Mouse (Mus musculus) neural tube, embryonic 12.5 days (tissue): Measurements from ENCODE around the gene Gm3543. TPM values are rescaled to one million over a fixed set of nuclear protein-coding genes. Genes with fewer than 3 reads are reported as not detected.
"Not testable (repeated sequence)": the region's sequence is repeated elsewhere in the genome, so short reads cannot be mapped to it uniquely, and the experiment has no call there.

ENCODE experiments used
- ATAC-seq: fragments of 200-750 bp; cut with Nextera tagmentation; 2 replicates; pipeline ENCODE4 v1.8.0; 2017; ENCODE audit warnings: low read depth, mild to moderate bottlenecking, moderate TSS enrichment, moderate library complexity; ENCODE audit not compliant: low FRiP score
- H3K27ac ChIP-seq: fragments of 300-500 bp; sonication (generic); 2 replicates; pipeline ENCODE4 v1.5.1; 2016
- H3K27me3 ChIP-seq: fragments of 300-500 bp; sonication (generic); replicated peaks from 2 replicates; pipeline ENCODE4 v1.6.1; 2016; ENCODE audit warnings: mild to moderate bottlenecking
- H3K36me3 ChIP-seq: fragments of 300-500 bp; sonication (generic); 2 replicates; pipeline ENCODE4 v1.6.1; 2016; ENCODE audit warnings: mild to moderate bottlenecking
- H3K4me1 ChIP-seq: fragments of 300-500 bp; sonication (generic); 2 replicates; pipeline ENCODE4 v1.6.1; 2016
- H3K4me2 ChIP-seq: fragments of 300-500 bp; sonication (generic); replicated peaks from 2 replicates; pipeline ENCODE4 v1.6.1; 2016; ENCODE audit warnings: mild to moderate bottlenecking
- H3K4me3 ChIP-seq: fragments of 300-500 bp; sonication (generic); 2 replicates; pipeline ENCODE4 v1.5.1; 2016
- H3K9ac ChIP-seq: fragments of 300-500 bp; sonication (generic); 2 replicates; pipeline ENCODE4 v1.6.1; 2016; ENCODE audit warnings: mild to moderate bottlenecking
- H3K9me3 ChIP-seq: fragments of 300-500 bp; sonication (generic); 2 replicates; pipeline ENCODE4 v1.6.1; 2016; ENCODE audit warnings: mild to moderate bottlenecking
- WGBS: fragments of 180-500 bp; shearing (Covaris S2); methylation state at CpG from one replicate; pipeline ENCODE4 v1.1.7; 2016; 5-methylcytosine and 5-hydroxymethylcytosine counted together
- polyA plus RNA-seq: library from polyadenylated mRNA; unstranded; fragments of >200 nt; fragmentation: Nextera tagmentation; extraction: Ambion mirVana; gene quantifications from 2 replicates; pipeline ENCODE4 v1.2.1, GENCODE M21; 2016

Gm3543 gene
- polyA plus RNA-seq: not detected in 2 replicates

- H3K36me3 ChIP-seq, H3K4me1 ChIP-seq, H3K4me3 ChIP-seq, H3K9me3 ChIP-seq, H3K9ac ChIP-seq, H3K27ac ChIP-seq, ATAC-seq, H3K4me2 ChIP-seq, H3K27me3 ChIP-seq: not testable (repeated sequence)
- 92% methylated on average over 1 of the region's 1 CpGs for WGBS
Observed at GRCm38 (mm10) chr14:41983225-41983624, at the start of gene Gm3543. TSS of gene Gm3543 (minus strand) at chr14:41983325.

GRCm38 (mm10) chr14:41968596-41968995, 14.5 kb downstream of the Gm3543 start:
- not testable (repeated sequence) for H3K27ac ChIP-seq, H3K36me3 ChIP-seq, ATAC-seq, H3K9me3 ChIP-seq, H3K4me2 ChIP-seq, H3K4me1 ChIP-seq, H3K9ac ChIP-seq, H3K27me3 ChIP-seq, H3K4me3 ChIP-seq
- WGBS: 80% methylated on average over 3 of the region's 3 CpGs

- not testable (repeated sequence) for ATAC-seq, H3K4me2 ChIP-seq, H3K27ac ChIP-seq, H3K27me3 ChIP-seq, H3K4me3 ChIP-seq, H3K9ac ChIP-seq, H3K4me1 ChIP-seq, H3K36me3 ChIP-seq, H3K9me3 ChIP-seq
- 83% methylated on average over 1 of the region's 1 CpGs for WGBS
Observed at GRCm38 (mm10) chr14:41967827-41968226, 15.3 kb downstream of the Gm3543 start, which contains the start of gene Gm6401. TSS of gene Gm6401 (minus strand) at chr14:41967927.

GRCm38 (mm10) chr14:41964095-41964494, 19.0 kb downstream of the Gm3543 start:
- H3K4me2 ChIP-seq, H3K36me3 ChIP-seq, H3K9ac ChIP-seq, ATAC-seq, H3K27me3 ChIP-seq, H3K4me3 ChIP-seq, H3K4me1 ChIP-seq, H3K27ac ChIP-seq, H3K9me3 ChIP-seq: not testable (repeated sequence)
- WGBS: 73% methylated on average over 4 of the region's 4 CpGs

- not testable (repeated sequence) for H3K4me2 ChIP-seq, H3K27ac ChIP-seq, H3K4me3 ChIP-seq, H3K36me3 ChIP-seq, H3K9ac ChIP-seq, H3K27me3 ChIP-seq, H3K4me1 ChIP-seq, H3K9me3 ChIP-seq, ATAC-seq
- 84% methylated on average over 2 of the region's 2 CpGs for WGBS
Observed at GRCm38 (mm10) chr14:41943695-41944094, 39.4 kb downstream of the Gm3543 start, which contains the start of gene 1700024B05Rik. TSS of gene 1700024B05Rik (plus strand) at chr14:41943995.

Other genes starting within 250 kb of the Gm3543 start
- not detected in 2 replicates for gene Gm7929, start 232.7 kb downstream of the Gm3543 start, polyA plus RNA-seq
- not detected in 2 replicates for gene Gm47189, start 210.9 kb downstream of the Gm3543 start, polyA plus RNA-seq
- not detected in 2 replicates for gene Gm7980, start 76.0 kb downstream of the Gm3543 start, polyA plus RNA-seq
- not detected in 2 replicates for gene 1700049E17Rik1, start 58.4 kb downstream of the Gm3543 start, polyA plus RNA-seq
- not detected in 2 replicates for gene 1700024B05Rik, start 39.3 kb downstream of the Gm3543 start, polyA plus RNA-seq
- not detected in 2 replicates for gene Gm6401, start 15.4 kb downstream of the Gm3543 start, polyA plus RNA-seq
- not detected in 2 replicates for gene Gm7951, start 134.0 kb upstream of the Gm3543 start, polyA plus RNA-seq
- not detected in 2 replicates for gene Gm17027, start 179.3 kb upstream of the Gm3543 start, polyA plus RNA-seq
- gene Gm3573, start 207.5 kb upstream of the Gm3543 start, polyA plus RNA-seq: not detected in 2 replicates